ENCODE assay signal across 8 mouse cellular contexts in the genomic region with DNA sequence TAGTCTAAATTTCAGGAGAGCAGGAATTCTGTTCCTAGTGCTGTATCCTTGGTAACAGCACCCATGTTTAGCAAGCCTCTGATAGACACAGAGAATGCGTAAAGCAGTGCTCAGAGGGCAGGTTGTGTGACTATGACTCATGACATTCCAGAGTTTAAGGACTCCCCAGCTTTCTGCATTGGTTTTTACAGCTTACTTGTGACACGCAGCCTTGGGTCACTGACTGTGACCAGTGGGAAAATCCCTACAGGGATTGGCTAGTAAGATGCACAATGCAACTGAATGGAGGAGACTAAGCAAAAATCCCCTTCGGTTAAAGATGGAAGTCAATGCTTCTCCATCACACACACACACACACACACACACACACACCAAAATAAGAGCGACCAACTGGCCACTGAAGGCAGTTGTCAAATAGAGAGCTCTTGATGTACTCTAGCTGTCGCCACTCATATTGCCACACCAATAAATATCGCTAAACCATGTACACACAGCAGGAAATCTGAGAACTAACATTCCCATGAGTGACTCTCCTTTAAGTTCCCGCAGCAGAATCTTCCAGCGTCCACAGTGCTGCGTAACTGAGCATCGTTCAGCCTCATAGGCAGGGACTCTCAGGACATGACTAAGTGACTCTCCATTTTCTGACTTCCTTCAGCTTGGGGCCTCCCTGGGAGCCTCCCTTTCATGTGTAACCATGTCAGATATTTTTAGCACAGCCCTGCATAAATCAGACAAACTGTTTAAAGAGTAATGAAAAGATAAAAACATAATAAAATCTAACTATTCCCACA.
DNase-seq lines count a peak whose midpoint lies in the region; ATAC-seq and TF ChIP-seq lines count a peak whose summit lies in the region.

No protein-coding gene starts in this region.

- peaks cover 5 to 14% of the 10 kb centered on the region in 2 experiments; a peak in 3 of 4 replicates for H3K4me1 ChIP-seq in heart, embryonic 14.5 days (ENCODE audit: control insufficient read depth in 2 of 2, insufficient read depth in 2 of 2, low read length in 2 of 2)
- H3K4me1 ChIP-seq in heart, adult 2 months (ENCODE audit: control insufficient read depth, insufficient read depth, low read length) = no peaks in the 10 kb centered on the region
- 0 out of 2 replicates have a peak, but pooled peaks cover 3% of the 10 kb centered on the region for H3K4me1 ChIP-seq in intestine, postnatal 0 days (replicated peaks; ENCODE audit: control insufficient read depth, insufficient read depth, low read length)

- 35% methylated on average over 10 of the region's 10 CpGs for WGBS in heart, embryonic 14.5 days
- 33% methylated on average over 10 of the region's 10 CpGs for whole genome bisulfite sequencing in heart, adult 2 months
- WGBS in intestine, postnatal 0 days = 50% methylated on average over 10 of the region's 10 CpGs

- no peaks in the 10 kb centered on the region for H3K27me3 ChIP-seq in heart, embryonic 14.5 days (ENCODE audit: control insufficient read depth, insufficient read depth, low read length)
- H3K27me3 ChIP-seq in heart, adult 2 months (ENCODE audit: control insufficient read depth, insufficient read depth, low read length) = no peaks in the 10 kb centered on the region
- H3K27me3 ChIP-seq in intestine, postnatal 0 days (replicated peaks; ENCODE audit: control insufficient read depth, insufficient read depth, low read length) = no peaks in the 10 kb centered on the region

- peak overlapping the region; percentile 53 for H3K4me2 ChIP-seq in heart, embryonic 14.5 days (ENCODE audit: low read length)
- 0 out of 2 replicates have a peak overlapping the region, but pooled peaks have one; percentile 9 for H3K4me2 ChIP-seq in intestine, postnatal 0 days (replicated peaks; ENCODE audit: low read depth)

- peak overlapping the region; percentile 24 to 48; a peak in 3 of 4 replicates for H3K27ac ChIP-seq in heart, embryonic 14.5 days (replicated peaks in 1 of 2; ENCODE audit: control insufficient read depth in 1 of 2, insufficient read depth in 1 of 2, low read depth in 2 of 2, low read length in 2 of 2)
- no peak overlapping the region for H3K27ac ChIP-seq in heart, adult 2 months
- H3K27ac ChIP-seq in intestine, postnatal 0 days (ENCODE audit: low read depth, low read length) = no peak overlapping the region

- ATAC-seq in heart, embryonic 14.5 days (ENCODE audit: insufficient number of reproducible peaks, insufficient read depth, low FRiP score, low read depth) = no peak; the same call in 1 of the 2 replicates
- ATAC-seq in intestine, postnatal 0 days = peak; percentile 67
- no peak for ATAC-seq in megakaryocyte progenitor cell, adult 5-6 weeks (replicated peaks; ENCODE audit: poor library complexity)

- no peaks in the 10 kb centered on the region for H3K36me3 ChIP-seq in heart, embryonic 14.5 days (ENCODE audit: control insufficient read depth, insufficient read depth, low read length)
- no peaks in the 10 kb centered on the region for H3K36me3 ChIP-seq in heart, adult 2 months (ENCODE audit: control insufficient read depth, insufficient read depth, low read length)
- no peaks in the 10 kb centered on the region for H3K36me3 ChIP-seq in intestine, postnatal 0 days (ENCODE audit: control insufficient read depth, insufficient read depth)

- TF ChIP-seq POLR2A in heart, adult 2 months (IDR thresholded peaks at IDR 0.05; ENCODE audit: insufficient read depth, low read depth, low read length) = no peak

- H3K4me3 ChIP-seq in heart, embryonic 14.5 days (ENCODE audit: control insufficient read depth in 1 of 2, insufficient read depth in 1 of 2, low read depth in 1 of 2, low read length in 2 of 2) = no peak overlapping the region
- H3K4me3 ChIP-seq in heart, adult 2 months = no peak overlapping the region
- no peak overlapping the region for H3K4me3 ChIP-seq in intestine, postnatal 0 days (ENCODE audit: low read depth, low read length)

- no peaks in the 10 kb centered on the region for H3K9me3 ChIP-seq in heart, embryonic 14.5 days (ENCODE audit: control insufficient read depth, low read length)
- no peaks in the 10 kb centered on the region for H3K9me3 ChIP-seq in intestine, postnatal 0 days (ENCODE audit: control insufficient read depth)

- DNase-seq in heart, adult 2 months = no peak
- DNase-seq in R1 (ENCODE audit: low read depth, low spot score) = peak; percentile 21
- peak; percentile 44 for DNase-seq in lung, postnatal 25 days (ENCODE audit: low spot score)
- no peak for DNase-seq in T-cell, adult 2 months (ENCODE audit: low spot score)
- no peak for DNase-seq in spleen, postnatal 14 days (ENCODE audit: low spot score in 2 of 2)

- intact Hi-C loops in heart, adult 2 months (cut with DNase I) = no loop called here

- TF ChIP-seq CTCF in heart, adult 2 months (IDR thresholded peaks at IDR 0.05) = no peak
- TF ChIP-seq CTCF in intestine, postnatal 0 days (IDR thresholded peaks at IDR 0.05; ENCODE audit: low read depth) = no peak

- H3K9ac ChIP-seq in heart, embryonic 14.5 days (ENCODE audit: low read length) = no peak overlapping the region
- H3K9ac ChIP-seq in heart, adult 2 months (ENCODE audit: low read depth, low read length) = no peak overlapping the region
- no peak overlapping the region for H3K9ac ChIP-seq in intestine, postnatal 0 days (ENCODE audit: low read depth, low read length)

- no peak for TF ChIP-seq EP300 in heart, adult 2 months (IDR thresholded peaks at IDR 0.05; ENCODE audit: insufficient read depth, low read depth, low read length)

- no peaks in the 10 kb centered on the region for H3K79me2 ChIP-seq in heart, adult 2 months (replicated peaks; ENCODE audit: control insufficient read depth, insufficient read depth, low read length)

Comparison
In these comparisons a context has a peak if more than half of its experiments do, and no peak if none do; other contexts are left out.
1. H3K27ac ChIP-seq: peak in heart, embryonic 14.5 days (2 of 2); none in heart, adult 2 months (single experiment) and intestine, postnatal 0 days (single experiment).
2. DNase-seq: peak in R1 (single experiment) and lung, postnatal 25 days (single experiment); none in heart, adult 2 months (0 of 2), T-cell, adult 2 months (single experiment) and spleen, postnatal 14 days (0 of 2).